Mouse (Mus musculus) neural tube, embryonic 11.5 days (tissue): ENCODE measurements around the gene Arhgef2. TPM values are rescaled to one million over a fixed set of nuclear protein-coding genes. Genes with fewer than 3 reads are reported as not detected.
"Not testable (repeated sequence)": the region's sequence is repeated elsewhere in the genome, so short reads cannot be mapped to it uniquely, and the experiment has no call there.

Experiments used
- ATAC-seq: fragments of 200-750 bp; cut with Nextera tagmentation; 2 replicates; pipeline ENCODE4 v1.8.0; 2017; ENCODE audit warnings: moderate number of reproducible peaks, mild to moderate bottlenecking, moderate TSS enrichment, moderate library complexity; ENCODE audit not compliant: insufficient read depth, low FRiP score, low TSS enrichment
- DNase-seq: peaks from one replicate; pipeline ENCODE4 v3.0.0-alpha.2; 2015; ENCODE audit warnings: low spot score
- H3K27ac ChIP-seq: fragments of 300-500 bp; sonication (generic); 2 replicates; pipeline ENCODE4 v1.5.1; 2014; ENCODE audit warnings: low read depth, mild to moderate bottlenecking, low read length
- H3K27me3 ChIP-seq: fragments of 300-500 bp; sonication (generic); 2 replicates; pipeline ENCODE4 v1.6.1; 2014; ENCODE audit warnings: mild to moderate bottlenecking, low read length, mixed read lengths; ENCODE audit not compliant: control insufficient read depth, insufficient read depth
- H3K36me3 ChIP-seq: fragments of 300-500 bp; sonication (generic); 2 replicates; pipeline ENCODE4 v1.6.1; 2014; ENCODE audit warnings: mild to moderate bottlenecking, low read length, moderate library complexity, mixed read lengths; ENCODE audit not compliant: control insufficient read depth, insufficient read depth
- H3K4me1 ChIP-seq: fragments of 300-500 bp; sonication (generic); 2 replicates; pipeline ENCODE4 v1.6.1; 2014; ENCODE audit warnings: low read length, mixed read lengths; ENCODE audit not compliant: control insufficient read depth, insufficient read depth
- H3K4me2 ChIP-seq: fragments of 300-500 bp; sonication (generic); 2 replicates; pipeline ENCODE4 v1.6.1; 2014; ENCODE audit warnings: low read depth, mild to moderate bottlenecking, moderate library complexity
- H3K4me3 ChIP-seq: fragments of 300-500 bp; sonication (generic); 2 replicates; pipeline ENCODE4 v1.5.1; 2014; ENCODE audit warnings: low read depth, low read length
- H3K9ac ChIP-seq: fragments of 300-500 bp; sonication (generic); 2 replicates; pipeline ENCODE4 v1.6.1; 2014; ENCODE audit warnings: mild to moderate bottlenecking, low read length
- H3K9me3 ChIP-seq: fragments of 300-500 bp; sonication (generic); 2 replicates; pipeline ENCODE4 v1.6.1; 2016; ENCODE audit warnings: low read length; ENCODE audit not compliant: control insufficient read depth
- WGBS: fragments of 180-500 bp; shearing (Covaris S2); extraction: QIAGEN DNeasy Blood & Tissue Kit; methylation state at CpG from one replicate; pipeline ENCODE4 v1.1.7; 2014; 5-methylcytosine and 5-hydroxymethylcytosine counted together
- polyA plus RNA-seq: library from polyadenylated mRNA; unstranded; fragments of >200 nt; fragmentation: Nextera tagmentation; extraction: Ambion mirVana; gene quantifications from 2 replicates; pipeline ENCODE4 v1.2.1, GENCODE M21; 2014

Arhgef2 gene
- polyA plus RNA-seq, result 142 and 145 TPM in 2 replicates

DNA sequence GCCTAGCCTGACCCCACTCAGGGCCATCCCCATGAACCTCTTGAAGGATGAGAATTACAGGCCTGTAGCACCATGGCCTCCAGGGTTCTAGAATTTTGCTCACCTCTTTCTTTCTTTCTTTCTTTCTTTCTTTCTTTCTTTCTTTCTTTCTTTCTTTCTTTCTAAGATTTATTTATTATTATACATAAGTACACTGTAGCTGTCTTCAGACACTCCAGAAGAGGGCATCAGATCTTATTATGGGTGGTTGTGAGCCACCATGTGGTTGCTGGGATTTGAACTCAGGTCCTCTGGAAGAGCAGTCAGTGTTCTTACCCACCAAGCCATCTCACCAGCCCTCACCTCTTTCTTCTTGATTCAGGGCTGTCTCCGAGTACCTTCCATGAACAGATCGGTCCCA is at the start of gene Arhgef2:
Arhgef2 (plus strand) TSS at position 301 of the 400 bp plus-strand sequence.
- H3K4me3 ChIP-seq, H3K36me3 ChIP-seq, H3K9me3 ChIP-seq, H3K4me1 ChIP-seq, DNase-seq, H3K27me3 ChIP-seq, H3K4me2 ChIP-seq, H3K9ac ChIP-seq, H3K27ac ChIP-seq, ATAC-seq: not testable (repeated sequence)
- 95% methylated on average over 2 of the region's 2 CpGs for WGBS

GRCm38 (mm10) chr3:88556616-88557015 is 49.1 kb upstream of the Arhgef2 start:
- Histone ChIP-seq H3K36me3 (peaks cover 15% of the 10 kb centered on the region), H3K9me3 (no peaks in the 10 kb centered on the region), H3K27ac (no peak overlapping the region), H3K4me2 (no peak overlapping the region), H3K9ac (no peak overlapping the region), H3K4me3 (no peak overlapping the region), H3K4me1 (peaks cover 11% of the 10 kb centered on the region), H3K27me3 (no peaks in the 10 kb centered on the region)
- ATAC-seq (no peak), DNase-seq (no peak)
- WGBS, result 92% methylated on average over 8 of the region's 8 CpGs

- Histone ChIP-seq H3K4me2 (no peak overlapping the region), H3K36me3 (peaks cover 33% of the 10 kb centered on the region), H3K27ac (no peak overlapping the region), H3K9ac (no peak overlapping the region), H3K9me3 (no peaks in the 10 kb centered on the region), H3K4me1 (peaks cover 1% of the 10 kb centered on the region; the same call in 1 of the 2 replicates), H3K27me3 (no peaks in the 10 kb centered on the region), H3K4me3 (no peak overlapping the region)
- DNase-seq (no peak), ATAC-seq (no peak)
- 91% methylated on average over 9 of the region's 9 CpGs for WGBS
These were observed 46.2 kb upstream of the Arhgef2 start for GRCm38 (mm10) chr3:88559596-88559995.

GRCm38 (mm10) chr3:88561989-88562388 is 43.8 kb upstream of the Arhgef2 start:
- Histone ChIP-seq H3K9me3 (no peaks in the 10 kb centered on the region), H3K9ac (no peak overlapping the region), H3K27me3 (no peaks in the 10 kb centered on the region), H3K27ac (no peak overlapping the region), H3K4me1 (no peaks in the 10 kb centered on the region), H3K4me3 (no peak overlapping the region), H3K4me2 (no peak overlapping the region), H3K36me3 (peaks cover 44% of the 10 kb centered on the region)
- 65% methylated on average over 4 of the region's 4 CpGs for WGBS
- DNase-seq (peak; percentile 33), ATAC-seq (no peak)

- Histone ChIP-seq H3K4me2 (no peak overlapping the region; the same call in 1 of the 2 replicates), H3K9ac (no peak overlapping the region), H3K4me3 (no peak overlapping the region), H3K9me3 (no peaks in the 10 kb centered on the region), H3K36me3 (peaks cover 50% of the 10 kb centered on the region), H3K27ac (no peak overlapping the region), H3K27me3 (no peaks in the 10 kb centered on the region), H3K4me1 (no peaks in the 10 kb centered on the region)
- no peak for DNase-seq
- 79% methylated on average over 4 of the region's 4 CpGs for WGBS
- ATAC-seq, result no peak
These were observed 42.3 kb upstream of the Arhgef2 start for GRCm38 (mm10) chr3:88563442-88563841.

GRCm38 (mm10) chr3:88563966-88564365 is 41.8 kb upstream of the Arhgef2 start:
- ATAC-seq, result no peak
- Histone ChIP-seq H3K27ac (no peak overlapping the region), H3K4me3 (no peak overlapping the region), H3K9me3 (no peaks in the 10 kb centered on the region), H3K9ac (no peak overlapping the region), H3K4me1 (no peaks in the 10 kb centered on the region), H3K27me3 (no peaks in the 10 kb centered on the region), H3K36me3 (peaks cover 53% of the 10 kb centered on the region), H3K4me2 (no peak overlapping the region)
- DNase-seq, result no peak
- WGBS, result 86% methylated on average over 7 of the region's 7 CpGs

DNA sequence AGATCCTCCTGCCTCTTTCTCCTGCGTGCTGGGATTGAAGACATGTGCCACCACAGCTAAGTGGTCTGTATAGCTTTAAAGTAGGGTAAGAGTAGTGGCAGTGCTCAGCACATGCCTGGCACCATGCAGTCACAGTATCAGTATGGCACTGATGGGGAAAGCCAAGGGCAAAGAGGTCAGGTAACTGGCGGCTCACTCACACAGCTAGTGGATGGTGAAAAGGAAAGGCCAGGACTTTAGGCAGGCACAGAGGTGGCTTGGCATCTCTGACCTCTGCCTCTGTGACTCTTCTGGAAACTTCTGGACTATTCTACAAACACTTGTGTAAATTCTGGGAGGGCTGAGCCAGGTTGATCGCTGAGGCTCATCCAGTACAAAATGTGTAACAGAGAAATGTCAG is 39.6 kb upstream of the Arhgef2 start:
- Histone ChIP-seq H3K4me2 (no peak overlapping the region), H3K4me1 (no peaks in the 10 kb centered on the region), H3K27me3 (no peaks in the 10 kb centered on the region), H3K27ac (no peak overlapping the region), H3K9ac (no peak overlapping the region), H3K4me3 (no peak overlapping the region), H3K9me3 (no peaks in the 10 kb centered on the region), H3K36me3 (peaks cover 59% of the 10 kb centered on the region)
- ATAC-seq, result no peak
- 98% methylated on average over 3 of the region's 3 CpGs for WGBS
- no peak for DNase-seq

GRCm38 (mm10) chr3:88566536-88567061 is 39.2 kb upstream of the Arhgef2 start:
- ATAC-seq (no peak), DNase-seq (no peak)
- H3K4me3 ChIP-seq, result no peak overlapping the region
- no peaks in the 10 kb centered on the region for H3K4me1 ChIP-seq
- no peak overlapping the region for H3K9ac ChIP-seq
- peaks cover 59% of the 10 kb centered on the region for H3K36me3 ChIP-seq
- no peak overlapping the region for H3K4me2 ChIP-seq
- WGBS, result 92% methylated on average over 4 of the region's 4 CpGs
- no peak overlapping the region for H3K27ac ChIP-seq
- H3K27me3 ChIP-seq, result no peaks in the 10 kb centered on the region
- H3K9me3 ChIP-seq, result no peaks in the 10 kb centered on the region

- H3K27me3 ChIP-seq, result no peaks in the 10 kb centered on the region
- no peaks in the 10 kb centered on the region for H3K9me3 ChIP-seq
- peaks cover 56% of the 10 kb centered on the region for H3K36me3 ChIP-seq
- ATAC-seq, result no peak
- no peaks in the 10 kb centered on the region for H3K4me1 ChIP-seq
- H3K4me2 ChIP-seq, result no peak overlapping the region
- no peak overlapping the region for H3K27ac ChIP-seq
- no peak for DNase-seq
- 95% methylated on average over 6 of the region's 6 CpGs for WGBS
- H3K9ac ChIP-seq, result no peak overlapping the region
- no peak overlapping the region for H3K4me3 ChIP-seq
These were observed 37.9 kb upstream of the Arhgef2 start for GRCm38 (mm10) chr3:88567892-88568291.
